Mouse (Mus musculus) limb, embryonic 10.5 days (tissue): ENCODE data around the gene Ssna1. TPM values are rescaled to one million over a fixed set of nuclear protein-coding genes. Genes with fewer than 3 reads are reported as not detected.

ENCODE experiments used
- DNase-seq: peaks from one replicate; pipeline ENCODE4 v3.0.0-alpha.2; 2017; ENCODE audit warnings: low spot score
- H3K27ac ChIP-seq: fragments of 300-500 bp; sonication (generic); 2 replicates; pipeline ENCODE4 v1.5.1; 2016; ENCODE audit warnings: mild to moderate bottlenecking
- H3K27me3 ChIP-seq: fragments of 300-500 bp; sonication (generic); 2 replicates; pipeline ENCODE4 v1.6.1; 2016; ENCODE audit warnings: low read depth, mild to moderate bottlenecking; ENCODE audit not compliant: poor library complexity, severe bottlenecking
- H3K36me3 ChIP-seq: fragments of 300-500 bp; sonication (generic); 2 replicates; pipeline ENCODE4 v1.6.1; 2016; ENCODE audit warnings: mild to moderate bottlenecking, moderate library complexity
- H3K4me1 ChIP-seq: fragments of 300-500 bp; sonication (generic); 2 replicates; pipeline ENCODE4 v1.6.1; 2016
- H3K4me3 ChIP-seq: fragments of 300-500 bp; sonication (generic); 2 replicates; pipeline ENCODE4 v1.5.1; 2016; ENCODE audit warnings: mild to moderate bottlenecking, moderate library complexity
- H3K9me3 ChIP-seq: fragments of 300-500 bp; sonication (generic); replicated peaks from 2 replicates; pipeline ENCODE4 v1.6.1; 2016; ENCODE audit warnings: mild to moderate bottlenecking
- WGBS: fragments of 180-500 bp; shearing (Covaris S2); methylation state at CpG from one replicate; pipeline ENCODE4 v1.1.7; 2016; 5-methylcytosine and 5-hydroxymethylcytosine counted together
- polyA plus RNA-seq: library from polyadenylated mRNA; unstranded; fragments of >200 nt; fragmentation: Nextera tagmentation; extraction: Ambion mirVana; gene quantifications from 2 replicates; pipeline ENCODE4 v1.2.1, GENCODE M21; 2016

The Ssna1 gene
- polyA plus RNA-seq, 1 experiment from 2014 or later = 243 TPM

DNA sequence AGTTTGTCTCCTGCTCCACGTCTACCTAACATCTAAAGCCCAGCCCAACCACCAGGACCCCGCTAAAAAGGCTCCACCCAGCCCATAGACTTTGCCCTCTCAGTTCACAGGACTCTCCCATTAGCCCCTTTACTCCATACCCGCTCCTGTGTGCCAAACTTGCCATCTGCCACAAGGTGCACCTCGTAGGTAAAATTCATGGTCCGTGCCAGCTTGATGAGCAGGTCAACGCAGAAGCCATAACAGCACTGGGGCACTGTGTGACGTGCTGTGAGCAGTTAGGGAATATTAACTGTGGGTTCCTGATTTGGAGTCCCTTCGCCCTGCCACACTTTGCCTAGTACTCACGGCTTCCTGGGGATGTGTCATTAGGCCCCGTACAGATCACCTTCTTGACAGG, 25.8 kb upstream of the Ssna1 start:
- Histone ChIP-seq H3K9me3 (no peaks in the 10 kb centered on the region), H3K4me1 (no peaks in the 10 kb centered on the region), H3K36me3 (no peaks in the 10 kb centered on the region), H3K4me3 (no peak overlapping the region), H3K27me3 (peaks cover 67% of the 10 kb centered on the region), H3K27ac (no peak overlapping the region)
- no peak for DNase-seq
- WGBS = 82% methylated on average over 10 of the region's 10 CpGs

- Histone ChIP-seq H3K4me1 (peaks cover 4% of the 10 kb centered on the region), H3K36me3 (no peaks in the 10 kb centered on the region)
- DNase-seq = no peak
Measured at GRCm38 (mm10) chr2:25297093-25297492, 24.9 kb upstream of the Ssna1 start.

GRCm38 (mm10) chr2:25293706-25294105, 21.5 kb upstream of the Ssna1 start:
- H3K9me3 ChIP-seq = no peaks in the 10 kb centered on the region
- H3K4me3 ChIP-seq = no peak overlapping the region
- H3K27ac ChIP-seq = no peak overlapping the region
- H3K27me3 ChIP-seq = peaks cover 99% of the 10 kb centered on the region
- H3K4me1 ChIP-seq = peaks cover 27% of the 10 kb centered on the region
- 75% methylated on average over 9 of the region's 9 CpGs for WGBS
- no peaks in the 10 kb centered on the region for H3K36me3 ChIP-seq
- DNase-seq = no peak

More at GRCm38 (mm10) chr2:25297093-25297492, 24.9 kb upstream of the Ssna1 start:
- H3K27me3 ChIP-seq = peaks cover 72% of the 10 kb centered on the region
- no peak overlapping the region for H3K4me3 ChIP-seq
- no peak overlapping the region for H3K27ac ChIP-seq
- H3K9me3 ChIP-seq = no peaks in the 10 kb centered on the region
- WGBS = 81% methylated on average over 8 of the region's 8 CpGs

DNA sequence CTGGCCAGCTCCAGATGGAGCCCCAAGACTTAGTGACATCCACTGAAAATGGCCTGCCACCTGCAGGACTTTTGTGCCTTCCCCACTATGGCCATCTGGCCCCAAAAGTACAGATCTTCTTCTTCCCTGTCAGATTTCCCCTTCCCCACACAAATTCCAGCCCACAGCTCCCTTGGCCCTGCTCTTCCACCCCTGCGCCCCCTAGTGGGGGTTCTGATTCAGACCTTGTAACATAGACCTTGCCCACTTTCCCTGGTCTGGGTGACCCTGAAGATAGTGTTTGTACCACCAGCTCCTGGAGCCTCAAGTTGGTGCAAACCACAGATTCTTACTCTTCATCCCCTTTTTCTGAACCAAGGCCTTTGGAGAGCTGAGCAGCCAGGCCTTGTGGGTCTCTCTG, 20.6 kb upstream of the Ssna1 start:
- peak; percentile 90 for DNase-seq
- H3K4me1 ChIP-seq = peaks cover 27% of the 10 kb centered on the region
- peaks cover 100% of the 10 kb centered on the region for H3K27me3 ChIP-seq
- no peaks in the 10 kb centered on the region for H3K36me3 ChIP-seq
- WGBS = 0% methylated on average over 1 of the region's 1 CpGs
- no peak overlapping the region for H3K27ac ChIP-seq
- H3K4me3 ChIP-seq = no peak overlapping the region
- H3K9me3 ChIP-seq = no peaks in the 10 kb centered on the region

- 8% methylated on average over 42 of the region's 43 CpGs for WGBS
- DNase-seq = no peak
- peaks cover 100% of the 10 kb centered on the region for H3K27me3 ChIP-seq
- H3K4me3 ChIP-seq = peak overlapping the region; percentile 40
- H3K27ac ChIP-seq = no peak overlapping the region
- no peaks in the 10 kb centered on the region for H3K36me3 ChIP-seq
- no peaks in the 10 kb centered on the region for H3K9me3 ChIP-seq
- peaks cover 27% of the 10 kb centered on the region for H3K4me1 ChIP-seq
Measured at GRCm38 (mm10) chr2:25292054-25292544, 19.9 kb upstream of the Ssna1 start.

- H3K9me3 ChIP-seq = no peaks in the 10 kb centered on the region
- peaks cover 4% of the 10 kb centered on the region for H3K36me3 ChIP-seq
- peak overlapping the region; percentile 40 for H3K4me3 ChIP-seq
- peak; percentile 46 for DNase-seq
- WGBS = 7% methylated on average over 32 of the region's 32 CpGs
- peaks cover 27% of the 10 kb centered on the region for H3K4me1 ChIP-seq
- H3K27me3 ChIP-seq = peaks cover 100% of the 10 kb centered on the region
- H3K27ac ChIP-seq = no peak overlapping the region
Measured at GRCm38 (mm10) chr2:25291184-25292053, 19.2 kb upstream of the Ssna1 start.

GRCm38 (mm10) chr2:25290816-25291130, 18.5 kb upstream of the Ssna1 start:
- H3K4me3 ChIP-seq = peak overlapping the region; percentile 22
- DNase-seq = no peak
- peaks cover 11% of the 10 kb centered on the region for H3K36me3 ChIP-seq
- H3K27me3 ChIP-seq = peaks cover 99% of the 10 kb centered on the region
- WGBS = 2% methylated on average over 18 of the region's 18 CpGs
- H3K27ac ChIP-seq = no peak overlapping the region
- H3K4me1 ChIP-seq = peaks cover 27% of the 10 kb centered on the region
- no peaks in the 10 kb centered on the region for H3K9me3 ChIP-seq

GRCm38 (mm10) chr2:25290101-25290815, 18.0 kb upstream of the Ssna1 start:
- Histone ChIP-seq H3K9me3 (no peaks in the 10 kb centered on the region), H3K4me1 (peaks cover 27% of the 10 kb centered on the region), H3K27me3 (peaks cover 94% of the 10 kb centered on the region), H3K4me3 (peak overlapping the region; percentile 22), H3K27ac (no peak overlapping the region), H3K36me3 (peaks cover 16% of the 10 kb centered on the region)
- peak; percentile 41 for DNase-seq
- 2% methylated on average over 54 of the region's 54 CpGs for WGBS

DNA sequence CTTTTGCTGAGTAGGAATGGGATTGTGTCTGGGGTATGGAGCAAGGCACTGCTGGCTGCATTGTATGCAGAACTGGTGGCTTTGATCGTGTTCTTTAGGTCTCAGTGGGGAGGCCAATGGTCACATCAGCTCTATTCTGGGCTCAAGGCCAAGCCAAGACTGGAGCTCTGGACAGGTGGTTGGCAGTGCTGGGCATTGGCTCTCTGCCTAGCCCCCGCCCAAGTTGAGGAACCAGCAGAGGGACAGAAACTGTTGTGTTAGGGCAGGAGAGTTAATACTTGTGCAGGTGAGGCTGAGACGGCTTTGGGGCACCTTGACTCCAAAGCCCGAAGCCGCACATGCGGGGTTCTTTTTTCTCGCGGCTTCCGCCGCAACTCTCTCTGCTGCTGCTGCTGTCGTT, 17.4 kb upstream of the Ssna1 start, which contains the start of gene Lrrc26:
Gene Lrrc26, plus strand, starts transcription at position 265 of the 400 bp plus-strand sequence.
- H3K9me3 ChIP-seq = no peaks in the 10 kb centered on the region
- no peak within 1 kb of the TSS for H3K27ac ChIP-seq
- DNase-seq = no peak
- peak within 1 kb of the TSS; percentile 22 for H3K4me3 ChIP-seq
- peaks cover 88% of the 10 kb centered on the region for H3K27me3 ChIP-seq
- H3K36me3 ChIP-seq = peaks cover 22% of the 10 kb centered on the region
- peaks cover 27% of the 10 kb centered on the region for H3K4me1 ChIP-seq
- WGBS = 16% methylated on average over 11 of the region's 11 CpGs

GRCm38 (mm10) chr2:25288734-25289345, 16.6 kb upstream of the Ssna1 start:
- H3K4me1 ChIP-seq = peaks cover 27% of the 10 kb centered on the region
- no peak for DNase-seq
- no peak overlapping the region for H3K4me3 ChIP-seq
- 82% methylated on average over 7 of the region's 7 CpGs for WGBS
- no peaks in the 10 kb centered on the region for H3K9me3 ChIP-seq
- peaks cover 30% of the 10 kb centered on the region for H3K36me3 ChIP-seq
- H3K27ac ChIP-seq = no peak overlapping the region
- peaks cover 80% of the 10 kb centered on the region for H3K27me3 ChIP-seq

- 85% methylated on average over 6 of the region's 6 CpGs for WGBS
- no peak for DNase-seq
- Histone ChIP-seq H3K27me3 (peaks cover 72% of the 10 kb centered on the region), H3K4me3 (no peak within 1 kb of the TSS), H3K4me1 (peaks cover 27% of the 10 kb centered on the region), H3K9me3 (no peaks in the 10 kb centered on the region), H3K27ac (no peak within 1 kb of the TSS), H3K36me3 (peaks cover 37% of the 10 kb centered on the region)
Measured at GRCm38 (mm10) chr2:25287927-25288649, 15.8 kb upstream of the Ssna1 start, which contains the start of gene Tmem210. Gene Tmem210, plus strand, starts transcription at chr2:25288145.
